Mouse (Mus musculus): ENCODE measurements around the gene Acin1.

Gene Acin1

DNA sequence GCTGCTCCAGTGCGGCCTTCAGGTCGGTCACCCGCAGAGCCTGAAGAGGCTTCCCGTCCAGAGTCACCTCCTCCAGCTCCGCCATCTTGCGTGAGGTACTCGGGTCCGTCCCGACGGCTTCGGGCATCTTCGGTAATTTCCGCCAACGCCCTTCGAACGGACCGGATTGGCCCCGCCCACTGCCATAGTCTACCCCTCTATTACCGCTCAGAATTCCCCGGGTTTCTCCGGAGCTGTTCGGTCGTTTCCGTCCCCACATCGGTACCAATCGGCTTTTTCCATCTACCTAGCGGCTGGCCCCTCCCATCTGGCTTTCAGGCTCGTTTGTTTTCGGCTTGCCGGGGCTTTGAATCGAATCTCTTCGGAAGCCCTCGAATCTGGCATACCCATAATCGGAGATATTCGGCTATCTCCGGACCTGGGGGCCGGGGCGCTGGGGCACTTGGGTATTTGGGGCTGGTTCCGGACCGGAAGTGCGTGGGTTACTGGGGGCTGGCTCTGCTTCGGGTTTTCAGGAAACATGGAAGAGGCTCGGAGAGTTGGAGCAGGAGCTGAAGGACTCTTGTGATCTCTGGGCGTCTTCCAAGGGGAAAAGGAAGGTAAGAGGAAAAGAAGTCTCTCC, at the start of gene Acin1:
Gene Acin1, minus strand, starts transcription at position 410 of the 622 bp plus-strand sequence.
- DNase-seq (ENCODE audit: low read depth) = peak; percentile 100

DNA sequence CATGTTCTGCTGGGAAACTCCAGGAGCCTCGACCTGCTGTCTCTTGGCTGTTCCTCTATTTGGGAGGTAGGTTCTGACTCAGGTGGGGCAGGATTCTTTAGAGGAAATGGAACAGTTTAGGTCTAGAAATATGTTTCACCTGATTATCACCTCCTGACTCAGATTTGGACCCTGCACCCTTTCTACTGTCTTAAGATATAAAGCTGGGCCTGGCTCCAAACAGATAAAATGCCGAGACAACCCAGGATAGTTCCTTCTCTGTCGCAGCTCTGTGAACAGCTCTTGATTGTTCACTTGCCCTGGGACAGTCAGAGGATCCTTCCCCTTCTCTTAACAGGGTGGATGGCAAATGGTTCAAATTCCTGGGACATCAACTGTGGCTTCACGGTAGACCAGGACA, 48.5 kb upstream of the Acin1 start:
- no peak for DNase-seq (ENCODE audit: low read depth)

DNA sequence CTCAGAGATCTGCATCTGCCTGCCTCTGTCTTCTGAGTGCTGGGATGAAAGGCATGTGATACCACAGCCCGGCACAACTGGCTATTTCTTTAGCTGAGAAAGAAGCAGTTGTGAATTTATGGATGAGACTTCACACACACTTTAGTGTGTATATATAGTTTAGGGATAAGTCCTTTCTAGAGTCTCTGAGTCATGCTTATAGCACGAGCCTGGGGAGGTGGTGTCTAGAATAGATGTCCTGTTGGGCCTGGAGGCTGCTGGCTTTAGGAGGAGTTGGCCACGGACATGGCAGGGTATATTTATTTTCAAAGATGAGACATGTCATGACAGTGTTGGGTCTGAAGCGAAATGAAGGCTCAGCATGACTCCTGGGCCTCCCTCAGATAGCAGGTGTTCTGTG, 47.3 kb upstream of the Acin1 start:
- DNase-seq (ENCODE audit: low read depth) = no peak

DNA sequence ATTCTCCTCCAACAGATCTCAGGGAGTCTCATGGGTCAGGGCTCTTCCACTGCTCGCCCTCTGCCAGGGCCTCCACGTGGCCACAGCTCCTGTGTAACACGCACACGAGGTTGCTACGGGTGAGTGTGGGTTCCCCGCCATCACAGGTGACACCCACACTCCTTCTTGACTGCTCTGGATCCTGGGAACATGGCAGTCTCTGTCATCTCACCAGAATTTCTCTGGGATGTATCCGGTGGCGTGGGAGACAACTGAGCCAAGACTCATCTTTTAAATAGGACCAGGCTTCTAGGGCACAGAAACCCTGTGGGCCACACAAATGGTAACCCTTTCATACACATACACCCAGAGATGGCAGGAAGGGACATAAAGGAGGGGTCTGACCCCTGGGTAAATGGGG, 45.5 kb upstream of the Acin1 start:
- DNase-seq (ENCODE audit: low read depth) = no peak

DNA sequence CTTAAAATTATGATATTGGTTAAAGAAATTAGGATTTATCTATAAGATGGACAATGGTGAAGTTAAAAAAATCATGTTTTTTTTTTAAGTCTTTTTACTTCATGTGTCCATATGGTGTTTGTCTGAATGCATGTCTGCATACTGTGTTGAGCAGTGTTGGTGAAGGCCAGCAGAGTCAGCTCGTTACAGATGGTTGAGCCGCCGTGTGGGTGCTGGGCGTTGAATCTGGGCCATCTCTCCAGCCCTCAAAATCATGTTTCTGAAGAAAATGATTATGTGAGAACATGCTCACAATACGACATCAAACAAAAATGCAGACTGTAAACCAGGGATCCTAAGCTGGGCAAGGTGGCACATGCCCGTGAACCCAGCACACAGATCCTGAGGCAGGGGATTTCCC, 43.6 kb upstream of the Acin1 start:
- DNase-seq (ENCODE audit: low read depth) = no peak

DNA sequence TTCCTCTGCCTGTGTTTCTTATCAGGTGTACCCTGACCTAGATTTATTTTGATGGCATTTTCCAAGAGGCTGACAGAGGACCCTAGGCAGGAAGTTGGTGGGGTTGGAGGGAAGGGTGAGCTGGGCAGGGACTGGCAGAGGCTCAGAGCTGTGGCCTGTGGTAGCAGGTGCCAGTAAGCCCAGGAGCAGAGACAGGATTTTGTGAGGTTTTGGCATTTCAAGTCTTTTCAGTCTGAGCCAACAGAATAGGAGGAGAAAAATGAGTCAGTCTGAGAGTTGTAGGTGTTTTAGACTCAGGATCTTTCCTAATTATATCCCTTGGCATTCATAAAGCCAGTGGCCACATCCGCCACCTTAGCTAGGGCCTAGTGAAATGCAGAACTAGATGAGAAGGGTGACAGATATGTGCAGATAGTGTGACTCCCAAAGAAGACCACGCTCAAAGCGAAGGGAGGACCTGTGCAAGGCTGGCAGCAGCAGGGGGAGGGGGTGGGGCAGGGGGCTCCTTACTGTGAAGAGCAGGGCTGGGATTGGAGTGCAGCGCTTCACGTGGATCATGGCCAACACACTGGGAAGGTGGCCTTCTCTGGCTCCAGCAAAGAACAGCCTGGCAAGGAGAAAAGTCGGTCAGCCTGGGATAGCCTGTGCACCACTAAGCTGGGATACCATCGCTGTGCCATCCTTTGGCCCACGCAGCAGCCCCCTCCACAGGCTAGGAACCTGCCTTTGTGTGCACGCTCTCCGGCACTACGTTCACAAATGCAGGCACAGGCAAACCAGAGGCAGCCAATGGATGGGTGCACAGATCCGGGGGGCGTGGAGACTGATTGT, 42.3 kb upstream of the Acin1 start:
- no peak for DNase-seq (ENCODE audit: low read depth)

DNA sequence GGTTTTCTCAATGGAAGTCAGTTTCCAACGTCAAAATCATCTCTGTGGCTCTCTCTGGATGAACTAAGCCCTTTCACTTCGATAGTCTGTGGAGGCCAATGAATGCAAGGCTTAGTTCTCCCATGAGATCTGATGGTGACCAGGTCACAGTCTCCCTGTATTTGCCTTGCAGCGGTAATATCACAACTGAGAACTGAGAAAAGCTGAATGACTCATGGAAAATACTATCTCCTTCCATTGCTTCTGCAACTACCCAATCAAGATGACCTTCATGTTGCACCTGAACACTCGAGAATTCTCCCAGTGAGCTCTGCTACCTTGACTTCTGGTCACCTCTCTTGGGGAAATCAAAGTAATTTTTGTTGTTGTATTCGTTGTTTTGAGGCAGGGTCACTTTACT, 40.8 kb upstream of the Acin1 start:
- no peak for DNase-seq (ENCODE audit: low read depth)

DNA sequence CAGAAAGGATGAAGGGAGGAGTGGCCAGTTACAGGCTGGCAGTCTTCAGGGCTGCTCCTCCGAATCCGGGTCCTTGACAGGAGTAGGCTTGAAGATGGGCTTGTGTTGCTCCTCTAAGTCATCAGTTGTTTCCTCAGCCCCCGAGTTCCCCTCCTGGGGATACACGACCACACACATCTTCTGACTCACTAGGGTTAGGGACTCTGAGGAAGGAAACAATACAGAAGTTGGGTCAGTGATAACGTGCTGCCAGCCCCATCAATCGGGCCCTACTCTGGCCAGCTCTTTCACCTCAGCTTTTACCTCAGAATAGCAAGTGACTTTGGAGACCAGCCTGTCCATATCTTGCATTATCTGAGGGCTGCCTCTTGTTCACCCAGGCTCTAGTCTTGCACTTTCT, 37.3 kb upstream of the Acin1 start:
- no peak for DNase-seq (ENCODE audit: low read depth)

DNA sequence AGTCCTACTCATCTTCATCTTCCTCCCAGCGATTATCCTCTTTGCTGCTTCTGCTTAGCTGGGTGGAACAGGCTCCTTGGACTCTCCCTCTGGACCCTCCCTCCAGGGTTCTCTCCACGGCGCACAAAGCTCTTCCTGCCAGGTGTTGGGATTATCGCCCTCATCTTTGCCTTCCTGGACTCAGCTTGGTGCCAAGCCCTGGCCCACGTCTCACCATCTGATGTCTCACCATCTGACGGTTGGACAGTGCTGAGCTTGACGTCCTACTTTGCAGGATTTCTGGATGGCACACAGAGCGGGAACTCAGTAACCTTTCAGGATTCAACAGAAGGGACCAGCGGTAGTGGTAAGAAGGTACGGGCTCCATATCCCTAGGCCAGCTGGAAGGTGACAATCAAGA, 35.0 kb upstream of the Acin1 start:
- DNase-seq (ENCODE audit: low read depth) = no peak

DNA sequence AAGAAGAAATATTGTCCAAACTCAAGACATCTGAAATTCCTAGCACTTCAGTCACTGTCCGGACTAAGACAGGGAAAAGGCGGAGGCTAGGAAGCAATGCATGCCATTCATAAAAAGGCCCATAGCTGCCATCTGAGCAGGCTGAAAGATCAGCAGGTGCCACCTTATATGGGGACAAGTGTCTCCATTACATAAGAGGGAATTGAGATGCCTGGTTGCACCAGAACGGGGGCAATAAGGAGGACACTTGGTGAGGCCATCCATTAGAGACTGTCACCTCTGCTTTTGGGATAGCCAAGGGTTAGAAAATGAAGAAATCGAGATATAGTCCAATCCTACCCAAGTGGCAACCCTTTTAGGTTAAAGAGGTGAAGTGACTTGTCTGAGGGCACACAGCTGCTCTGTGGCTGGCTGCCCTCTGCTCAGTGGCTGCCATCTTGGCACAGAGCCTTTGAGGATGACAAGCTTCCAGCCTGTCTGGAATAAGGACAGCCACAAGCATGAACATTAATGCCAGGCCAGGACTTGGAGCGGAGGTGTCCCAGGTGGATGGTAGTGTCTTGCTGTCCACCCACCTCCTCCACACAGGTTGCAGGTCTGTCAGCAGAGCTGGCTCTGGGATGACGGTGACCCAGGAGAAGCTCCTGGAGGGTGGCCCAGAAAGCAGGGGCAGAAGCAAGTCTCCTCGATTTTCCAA, 34.1 kb upstream of the Acin1 start:
- no peak for DNase-seq (ENCODE audit: low read depth)

DNA sequence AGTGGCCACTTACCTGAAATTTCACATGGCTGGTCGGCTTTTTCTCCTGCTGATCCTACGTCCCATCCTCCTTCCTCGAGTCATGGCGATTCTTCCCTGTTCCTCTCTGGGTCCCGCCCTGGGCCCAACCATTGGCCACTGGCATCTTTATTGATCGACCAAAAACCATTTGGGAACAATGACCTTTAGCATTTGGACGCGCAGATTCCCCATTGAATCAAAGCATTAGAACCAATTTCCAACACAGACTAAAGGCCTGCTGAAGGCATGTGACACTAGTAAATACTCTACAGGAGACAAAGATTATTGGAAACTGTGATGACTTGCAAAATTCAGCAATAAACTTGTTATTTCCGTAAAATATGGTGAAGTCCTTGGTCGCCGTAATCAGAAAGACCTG, 33.3 kb upstream of the Acin1 start:
- no peak for DNase-seq (ENCODE audit: low read depth)

DNA sequence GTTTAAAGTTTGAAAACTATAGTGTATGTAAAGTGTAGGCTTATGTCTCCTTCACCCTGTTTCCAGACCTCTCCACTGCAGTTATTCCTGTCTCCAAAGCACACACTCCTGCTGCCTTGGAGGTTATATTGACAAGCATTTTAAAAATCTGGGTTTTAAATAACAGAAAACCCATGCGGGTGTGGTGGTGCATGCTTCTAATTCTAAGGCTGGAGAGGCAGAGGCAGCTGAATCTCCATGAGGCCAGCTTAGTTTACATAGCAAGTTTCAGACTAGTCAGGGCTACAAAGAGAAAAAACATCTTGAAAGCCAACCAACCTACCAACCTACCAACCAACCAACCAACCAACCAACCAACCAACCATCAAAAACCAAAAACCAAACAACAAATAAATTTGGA, 28.7 kb upstream of the Acin1 start:
- DNase-seq (ENCODE audit: low read depth) = no peak

DNA sequence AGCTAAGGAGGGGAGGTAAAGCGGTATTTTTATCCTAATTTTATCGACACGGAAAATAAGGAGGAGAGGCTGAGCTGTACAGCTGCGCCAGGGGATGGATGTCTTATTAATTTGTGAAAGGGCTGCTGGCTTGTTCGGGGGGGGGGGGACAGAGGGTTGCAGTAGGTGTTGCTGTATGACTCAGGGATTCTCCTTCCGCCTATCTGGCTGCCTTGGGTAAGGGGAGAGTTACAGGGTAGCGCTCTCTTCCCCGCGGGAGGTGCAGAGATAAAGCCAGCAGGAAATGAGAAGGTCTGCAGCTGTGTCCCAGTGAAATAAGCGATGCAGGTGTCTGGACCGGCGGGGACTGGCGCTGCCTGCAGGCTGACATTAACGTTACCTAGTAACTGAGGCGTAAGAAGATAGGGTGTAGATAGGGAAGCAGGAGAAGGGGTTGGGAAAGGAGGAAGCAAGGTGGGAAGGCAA, 27.9 kb upstream of the Acin1 start:
- peak; percentile 53 for DNase-seq (ENCODE audit: low read depth)

DNA sequence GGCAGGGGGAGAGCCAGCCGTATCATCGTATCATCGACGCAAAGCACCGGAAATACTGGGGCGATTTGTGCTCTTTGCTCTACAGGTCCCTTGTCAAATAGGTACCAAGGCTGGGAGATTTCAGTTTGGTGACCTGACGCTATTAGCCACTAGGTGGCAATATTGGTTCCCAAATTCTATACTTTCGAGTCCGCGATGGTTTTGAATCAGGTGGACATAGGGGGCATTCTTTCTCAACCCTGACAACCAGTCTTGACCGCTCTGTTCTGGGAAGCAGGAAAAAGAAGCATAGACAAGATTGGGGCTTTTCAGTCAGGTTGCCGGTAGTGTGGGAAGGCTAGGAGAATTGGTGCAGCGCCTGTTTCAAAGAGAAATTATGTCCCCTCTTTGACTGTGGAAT, 27.4 kb upstream of the Acin1 start:
- peak; percentile 84 for DNase-seq (ENCODE audit: low read depth)

DNA sequence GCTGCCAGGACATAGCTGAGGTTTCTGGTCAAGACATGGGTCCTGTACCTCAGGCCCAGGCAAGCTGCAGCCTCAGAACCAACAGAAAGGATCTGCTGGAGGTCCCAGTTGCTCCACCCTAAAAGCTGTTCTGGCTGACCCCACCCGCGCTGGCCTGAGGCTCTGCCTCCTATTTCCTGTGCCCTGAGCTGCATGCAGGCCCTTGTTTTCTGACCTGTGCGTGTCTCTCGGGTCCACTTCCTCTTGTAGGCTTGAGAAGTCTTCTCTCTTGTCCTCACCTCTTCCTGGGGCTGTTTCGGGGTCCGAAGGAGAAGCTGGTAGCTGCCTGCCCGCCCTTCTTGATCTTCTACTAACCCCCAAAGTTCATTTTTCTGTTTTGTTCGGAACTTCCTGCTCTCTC, 26.1 kb upstream of the Acin1 start:
- no peak for DNase-seq (ENCODE audit: low read depth)

DNA sequence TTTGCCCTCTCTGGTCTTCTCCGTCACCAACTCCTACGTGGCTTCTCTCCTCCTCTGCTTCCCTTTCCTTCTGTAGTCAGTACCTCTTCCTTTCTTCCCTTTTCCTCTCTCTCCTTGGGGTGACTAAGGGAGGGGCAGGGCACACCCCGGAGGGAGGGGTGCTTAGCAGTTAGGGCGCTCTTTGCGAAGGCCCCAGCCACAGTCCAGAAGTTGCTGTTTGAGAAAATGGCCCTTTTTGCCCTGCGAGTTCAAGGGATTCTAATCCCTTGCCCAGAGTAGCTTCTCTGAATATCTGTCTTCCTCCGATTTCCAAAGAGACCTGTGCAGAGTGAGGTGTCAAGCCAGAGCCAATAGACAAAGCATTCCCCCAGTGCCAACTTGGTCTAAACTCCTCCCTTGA, 25.3 kb upstream of the Acin1 start, which contains the start of gene Cebpe:
Gene Cebpe, minus strand, starts transcription at position 101 of the 400 bp plus-strand sequence.
- DNase-seq (ENCODE audit: low read depth) = no peak

DNA sequence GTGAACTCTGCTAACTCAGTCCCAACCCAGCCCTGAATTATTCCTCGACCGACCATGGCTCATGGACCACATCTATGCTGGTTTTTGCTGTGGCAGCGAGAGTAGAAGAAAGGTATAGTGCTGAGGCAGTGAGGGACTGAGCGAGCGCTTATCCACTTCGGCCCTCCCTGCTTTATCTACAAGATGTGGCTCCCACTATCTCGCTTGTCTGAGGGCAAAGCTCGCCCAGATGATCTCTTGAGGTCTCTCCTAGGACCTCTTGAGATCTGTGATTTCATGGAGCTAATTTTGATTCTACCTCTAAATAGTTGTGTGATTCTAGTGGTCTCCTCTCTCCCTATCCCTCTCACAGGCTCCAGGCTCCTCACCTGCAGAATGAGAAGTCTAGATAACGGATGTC, 22.3 kb upstream of the Acin1 start:
- no peak for DNase-seq (ENCODE audit: low read depth)

DNA sequence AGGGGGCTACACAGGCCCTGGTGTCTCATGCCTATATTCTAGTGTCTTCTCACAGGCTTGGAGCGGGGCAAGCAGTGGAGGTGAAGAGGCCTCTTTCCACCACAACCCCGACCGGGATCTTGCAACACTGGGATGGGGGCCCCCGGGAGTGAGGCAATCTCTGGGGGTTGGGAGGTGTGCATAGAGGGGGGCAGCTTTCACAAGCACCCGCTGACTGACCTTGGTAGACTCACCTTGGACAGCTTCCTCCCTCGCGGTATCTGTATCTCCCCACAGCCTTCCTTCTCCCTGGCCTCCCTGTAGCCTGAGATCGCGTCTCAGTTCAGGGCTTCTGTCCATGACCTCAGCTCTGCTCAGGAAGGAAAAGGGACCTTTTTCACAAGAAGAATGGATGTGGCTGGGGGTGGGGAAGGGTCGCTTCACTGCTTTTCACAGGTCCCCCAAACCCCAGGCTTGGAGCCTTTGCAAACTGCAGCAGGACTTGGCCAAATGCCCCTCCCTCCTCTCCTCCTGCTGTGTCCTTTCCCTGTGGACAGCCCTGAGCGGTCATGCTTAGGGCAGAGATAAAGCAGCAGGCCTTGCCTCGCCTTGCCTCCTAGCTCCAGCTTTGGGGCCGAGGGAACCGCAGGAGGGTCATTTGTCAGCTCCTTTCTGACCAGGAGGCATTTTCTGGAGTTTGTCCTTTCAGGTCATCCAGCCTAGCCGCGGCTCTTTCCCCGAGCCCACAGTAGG, 20.0 kb upstream of the Acin1 start:
- no peak for DNase-seq (ENCODE audit: low read depth)

DNA sequence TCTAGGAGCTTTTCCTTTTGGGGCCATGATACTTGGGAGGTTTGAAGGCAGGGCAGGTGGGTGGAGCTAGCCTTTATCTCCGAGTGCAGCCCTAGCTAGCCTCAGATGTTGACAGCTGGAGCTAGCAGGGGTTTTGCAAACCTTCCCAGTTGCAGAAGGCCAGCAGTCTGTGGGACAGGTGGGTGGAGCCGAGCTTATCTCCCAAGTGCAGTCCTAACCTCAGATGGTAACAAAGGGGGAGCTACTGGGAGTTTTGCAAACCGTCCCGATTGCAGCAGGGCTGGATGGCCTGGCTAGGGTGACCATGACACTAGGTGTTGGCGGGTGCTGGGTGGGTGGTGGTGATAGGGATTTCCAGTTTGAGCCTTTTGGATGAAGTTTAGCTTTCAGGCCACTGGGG, 19.1 kb upstream of the Acin1 start:
- DNase-seq (ENCODE audit: low read depth) = no peak

DNA sequence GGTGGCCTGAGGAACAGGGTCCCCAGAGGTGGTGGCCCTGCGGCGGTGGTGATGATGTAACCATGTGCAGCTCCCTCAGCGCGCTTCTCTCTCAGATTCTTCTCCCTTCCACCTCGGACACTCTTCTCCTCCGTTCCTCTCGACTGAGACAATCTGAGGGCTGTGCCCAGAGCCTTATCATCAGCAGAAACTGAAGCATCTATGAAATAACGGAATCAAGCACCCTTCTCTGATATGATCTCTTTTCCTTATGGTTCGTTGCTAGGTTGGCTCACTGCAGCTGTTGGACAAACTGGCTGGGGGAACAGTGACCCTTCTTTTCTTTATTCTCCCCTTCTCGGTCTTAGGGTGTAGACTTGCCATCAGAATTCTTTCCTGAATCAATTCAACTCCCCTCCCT, 16.5 kb upstream of the Acin1 start:
- no peak for DNase-seq (ENCODE audit: low read depth)

DNA sequence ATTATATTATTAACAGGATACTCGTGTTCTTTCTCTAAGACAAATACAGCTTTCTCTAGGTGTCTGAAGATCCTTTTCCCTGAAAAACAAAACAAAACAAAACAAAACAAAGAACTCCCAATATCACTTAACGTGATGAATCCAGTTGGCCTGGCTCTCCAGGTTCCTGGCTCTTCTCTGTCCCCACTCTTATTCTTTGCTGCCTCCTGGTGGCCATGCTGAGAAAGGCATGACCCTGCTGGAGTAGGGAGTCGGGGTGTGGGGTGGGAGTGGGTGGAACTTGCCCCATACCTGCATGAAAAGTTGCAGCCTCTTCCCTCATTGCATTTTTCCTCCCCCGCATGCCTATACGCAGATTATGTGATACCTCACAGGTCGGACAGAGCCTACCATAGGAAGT, 14.6 kb upstream of the Acin1 start:
- DNase-seq (ENCODE audit: low read depth) = peak; percentile 90

DNA sequence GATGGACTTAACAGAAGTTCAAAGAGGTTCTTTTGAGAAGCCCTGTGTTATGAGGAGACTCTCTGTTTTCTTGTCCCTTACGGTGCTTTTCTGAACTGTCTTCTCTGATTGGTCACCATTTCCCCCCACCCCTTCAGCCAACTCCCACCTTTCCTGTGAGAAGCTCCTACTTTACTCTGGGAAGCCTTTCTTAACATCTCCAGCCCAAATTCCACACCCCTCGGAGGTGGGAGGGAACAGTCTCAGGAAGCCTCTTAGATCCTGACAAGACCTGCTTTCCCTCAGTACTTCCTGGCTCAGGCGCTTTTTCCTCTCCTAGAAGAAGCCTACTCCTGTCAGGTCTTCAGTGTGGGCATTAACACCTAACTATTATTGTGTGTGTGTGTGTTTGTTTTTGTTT, 12.9 kb upstream of the Acin1 start:
- DNase-seq (ENCODE audit: low read depth) = no peak
